Mouse (Mus musculus) intestine, postnatal 0 days (tissue): Measurements from ENCODE around the gene P2rx1. TPM values are rescaled to one million over a fixed set of nuclear protein-coding genes. Genes with fewer than 3 reads are reported as not detected.

Source experiments
- ATAC-seq: fragments of 200-750 bp; cut with Nextera tagmentation; 2 replicates; pipeline ENCODE4 v1.8.0; 2017; ENCODE audit warnings: mild to moderate bottlenecking, moderate TSS enrichment, moderate library complexity
- H3K27ac ChIP-seq: fragments of 300-500 bp; sonication (generic); 2 replicates; pipeline ENCODE4 v1.5.1; 2014; ENCODE audit warnings: mild to moderate bottlenecking, low read depth, low read length, moderate library complexity
- H3K27me3 ChIP-seq: fragments of 300-500 bp; sonication (generic); replicated peaks from 2 replicates; pipeline ENCODE4 v1.6.1; 2014; ENCODE audit warnings: low read length, mixed read lengths; ENCODE audit not compliant: control insufficient read depth, insufficient read depth
- H3K36me3 ChIP-seq: fragments of 300-500 bp; sonication (generic); 2 replicates; pipeline ENCODE4 v1.6.1; 2014; ENCODE audit warnings: mild to moderate bottlenecking, moderate library complexity; ENCODE audit not compliant: control insufficient read depth, insufficient read depth
- H3K4me1 ChIP-seq: fragments of 300-500 bp; sonication (generic); replicated peaks from 2 replicates; pipeline ENCODE4 v1.6.1; 2014; ENCODE audit warnings: antibody characterized with exemption, low read length, mixed read lengths; ENCODE audit not compliant: control insufficient read depth, insufficient read depth
- H3K4me2 ChIP-seq: fragments of 300-500 bp; sonication (generic); replicated peaks from 2 replicates; pipeline ENCODE4 v1.6.1; 2014; ENCODE audit warnings: low read depth, mild to moderate bottlenecking, moderate library complexity
- H3K4me3 ChIP-seq: fragments of 300-500 bp; sonication (generic); 2 replicates; pipeline ENCODE4 v1.5.1; 2014; ENCODE audit warnings: low read depth, low read length
- H3K9ac ChIP-seq: fragments of 300-500 bp; sonication (generic); 2 replicates; pipeline ENCODE4 v1.6.1; 2014; ENCODE audit warnings: mild to moderate bottlenecking, low read depth, low read length
- H3K9me3 ChIP-seq: fragments of 300-500 bp; sonication (generic); 2 replicates; pipeline ENCODE4 v1.6.1; 2016; ENCODE audit warnings: mixed run types; ENCODE audit not compliant: control insufficient read depth
- CTCF ChIP-seq: sonication (generic); IDR thresholded peaks from 2 replicates; pipeline ENCODE4 v1.5.1; 2016; ENCODE audit warnings: low read depth, mild to moderate bottlenecking, control low read depth, antibody characterized with exemption, moderate library complexity
- WGBS: fragments of 180-500 bp; shearing (Covaris S2); extraction: QIAGEN DNeasy Blood & Tissue Kit; methylation state at CpG from one replicate; pipeline ENCODE4 v1.1.7; 2014; 5-methylcytosine and 5-hydroxymethylcytosine counted together
- polyA plus RNA-seq: library from polyadenylated mRNA; unstranded; fragments of >200 nt; fragmentation: Nextera tagmentation; extraction: Ambion mirVana; gene quantifications from 2 replicates; pipeline ENCODE4 v1.2.1, GENCODE M21; 2015

The P2rx1 gene
- polyA plus RNA-seq, 1 experiment from 2014 or later = 3.4 TPM

DNA sequence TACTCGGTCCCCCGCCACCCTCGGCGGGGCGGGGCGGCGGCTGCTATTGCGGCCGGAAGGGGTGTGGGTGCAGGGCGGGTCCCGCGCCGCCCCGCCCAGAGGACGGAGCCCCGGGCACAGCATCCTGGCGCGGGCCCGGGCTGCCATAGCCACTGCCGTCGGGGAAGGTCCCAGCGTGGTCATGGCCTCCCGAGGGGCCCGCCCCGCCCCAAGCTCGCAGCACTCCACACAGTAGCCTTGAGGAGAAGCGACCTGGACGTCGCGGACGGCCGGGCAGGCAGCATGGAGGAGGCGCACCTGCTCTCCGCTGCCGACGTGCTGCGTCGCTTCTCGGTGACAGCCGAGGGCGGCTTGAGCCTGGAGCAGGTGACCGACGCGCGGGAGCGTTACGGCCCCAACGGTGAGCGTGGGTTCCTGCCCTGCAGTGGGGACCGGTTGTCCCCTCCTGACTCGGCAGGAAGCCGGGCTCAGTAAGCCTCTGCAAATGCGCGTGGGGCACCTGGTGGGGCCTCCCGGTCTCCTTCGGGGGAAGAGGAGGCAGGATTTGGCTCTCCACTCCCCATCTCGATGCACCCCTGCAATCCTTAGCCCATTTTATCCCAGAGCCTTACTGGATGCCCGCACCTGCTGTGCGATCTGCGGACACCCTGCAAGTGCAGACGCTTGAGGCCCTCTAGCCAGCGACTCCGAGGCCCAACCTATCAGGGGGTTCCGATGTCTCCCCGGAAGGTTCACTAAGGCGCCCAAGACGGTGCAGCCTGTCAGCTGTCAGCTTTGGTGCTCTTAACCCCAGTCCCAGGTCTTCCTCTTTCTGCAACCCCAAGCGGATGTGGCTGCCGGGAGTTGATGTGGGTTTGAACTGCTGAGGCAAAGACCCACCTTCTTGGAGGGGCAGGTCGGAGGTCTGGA is 37.6 kb upstream of the P2rx1 start, which contains the start of gene Atp2a3:
Gene Atp2a3 (plus strand): TSS at position 98 of the 909 bp plus-strand sequence.
- Histone ChIP-seq H3K9me3 (no peaks in the 10 kb centered on the region), H3K4me2 (peak within 1 kb of the TSS; percentile 66), H3K4me1 (peaks cover 8% of the 10 kb centered on the region), H3K4me3 (peak within 1 kb of the TSS; percentile 40), H3K36me3 (no peaks in the 10 kb centered on the region), H3K9ac (0 out of 2 replicates have a peak within 1 kb of the TSS, but pooled peaks have one; percentile 23), H3K27ac (0 out of 2 replicates have a peak within 1 kb of the TSS, but pooled peaks have one; percentile 2), H3K27me3 (0 out of 2 replicates have a peak, but pooled peaks cover 4% of the 10 kb centered on the region)
- WGBS = 7% methylated on average over 69 of the region's 70 CpGs
- ATAC-seq = peak; percentile 44; the same call in 1 of the 2 replicates
- no peak for TF ChIP-seq CTCF

DNA sequence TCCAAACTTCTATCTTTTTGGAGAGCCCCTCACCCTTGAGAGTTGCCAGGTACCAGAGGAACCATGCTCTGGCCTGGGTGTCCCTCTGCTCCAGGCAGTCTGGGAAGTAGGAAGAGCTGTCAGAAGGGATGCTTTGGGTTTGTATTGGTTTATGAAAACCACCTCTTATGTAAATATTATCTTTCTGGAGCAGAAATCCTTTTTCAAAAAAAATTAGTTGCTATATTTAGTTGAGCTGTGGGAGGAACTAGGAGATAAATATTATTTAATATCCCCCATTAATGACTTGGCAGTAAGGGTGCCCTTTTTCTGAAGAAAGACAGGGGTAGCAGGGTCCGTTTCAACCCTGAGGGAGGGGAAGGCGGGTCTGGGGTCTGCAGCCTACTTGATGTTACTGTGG is 36.5 kb upstream of the P2rx1 start:
- H3K27me3 ChIP-seq = 0 out of 2 replicates have a peak, but pooled peaks cover 4% of the 10 kb centered on the region
- peak overlapping the region; percentile 13; the same call in 1 of the 2 replicates for H3K4me2 ChIP-seq
- no peak overlapping the region for H3K4me3 ChIP-seq
- WGBS = 81% methylated on average over 2 of the region's 2 CpGs
- no peak overlapping the region for H3K9ac ChIP-seq
- H3K9me3 ChIP-seq = no peaks in the 10 kb centered on the region
- no peak for ATAC-seq
- no peak for TF ChIP-seq CTCF
- H3K4me1 ChIP-seq = peaks cover 8% of the 10 kb centered on the region
- no peak overlapping the region for H3K27ac ChIP-seq
- H3K36me3 ChIP-seq = no peaks in the 10 kb centered on the region

DNA sequence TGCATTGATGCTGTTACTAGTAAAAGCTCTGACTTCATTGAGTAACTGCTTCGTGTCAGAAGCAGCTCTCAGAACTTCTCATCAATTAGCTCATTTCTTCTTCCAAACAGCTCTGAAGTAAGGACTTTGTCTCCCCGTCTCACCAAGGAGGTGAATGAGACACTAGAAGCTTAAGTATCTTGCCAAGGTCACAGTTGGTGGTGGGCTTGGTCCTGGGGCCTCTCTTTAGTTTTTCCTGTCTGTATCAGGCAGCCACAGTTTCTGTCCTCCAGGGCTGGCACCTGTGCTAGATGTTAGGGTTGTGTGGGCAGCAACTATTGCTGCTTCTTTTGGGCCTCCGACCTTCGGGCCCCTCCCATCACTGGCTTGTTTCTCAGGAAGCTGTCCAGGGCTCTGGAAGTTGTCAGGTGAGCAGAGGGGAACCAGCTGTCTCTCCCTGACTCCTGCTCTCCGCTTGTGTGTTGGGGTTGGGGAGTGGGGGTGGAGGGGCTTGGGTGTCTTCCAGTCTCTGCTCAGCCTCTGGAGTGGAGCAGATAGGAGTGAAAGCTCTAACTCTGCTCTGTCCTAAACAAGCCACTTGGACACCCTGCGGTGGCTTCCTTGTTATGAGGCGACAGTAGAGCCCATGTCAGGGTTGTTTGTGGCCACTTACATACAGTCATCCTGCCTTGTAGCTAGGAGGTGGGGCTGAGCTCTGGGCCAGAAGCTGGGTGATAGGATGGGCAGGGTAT is 35.7 kb upstream of the P2rx1 start:
- no peak overlapping the region for H3K9ac ChIP-seq
- H3K27ac ChIP-seq = no peak overlapping the region
- H3K9me3 ChIP-seq = no peaks in the 10 kb centered on the region
- 0 out of 2 replicates have a peak, but pooled peaks cover 4% of the 10 kb centered on the region for H3K27me3 ChIP-seq
- peaks cover 8% of the 10 kb centered on the region for H3K4me1 ChIP-seq
- no peaks in the 10 kb centered on the region for H3K36me3 ChIP-seq
- 48% methylated on average over 7 of the region's 7 CpGs for WGBS
- H3K4me3 ChIP-seq = no peak overlapping the region
- ATAC-seq = no peak
- H3K4me2 ChIP-seq = peak overlapping the region; percentile 13
- TF ChIP-seq CTCF = no peak

- H3K4me3 ChIP-seq = no peak overlapping the region
Measured at GRCm38 (mm10) chr11:72963789-72964294, 35.1 kb upstream of the P2rx1 start.

DNA sequence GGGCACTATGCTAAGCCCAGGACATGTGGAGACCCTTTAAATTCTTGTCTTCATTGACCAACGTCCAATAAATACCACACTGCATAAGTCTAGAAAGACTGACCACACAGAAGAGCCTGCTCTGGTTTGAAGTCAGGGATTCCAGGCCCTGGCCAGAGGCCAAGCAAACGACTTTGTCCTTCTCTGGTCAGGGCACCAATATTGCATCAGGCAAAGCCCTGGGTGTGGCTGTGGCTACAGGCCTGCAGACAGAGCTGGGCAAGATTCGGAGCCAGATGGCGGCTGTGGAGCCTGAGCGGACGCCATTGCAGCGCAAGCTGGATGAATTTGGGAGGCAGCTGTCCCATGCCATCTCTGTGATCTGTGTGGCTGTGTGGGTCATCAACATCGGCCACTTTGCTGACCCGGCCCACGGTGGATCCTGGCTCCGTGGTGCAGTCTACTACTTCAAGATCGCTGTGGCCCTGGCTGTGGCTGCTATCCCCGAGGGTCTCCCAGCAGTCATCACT is 23.9 kb upstream of the P2rx1 start:
- 80% methylated on average over 13 of the region's 13 CpGs for WGBS
- Histone ChIP-seq H3K4me2 (no peak overlapping the region), H3K36me3 (no peaks in the 10 kb centered on the region), H3K27ac (no peak overlapping the region), H3K4me1 (no peaks in the 10 kb centered on the region), H3K27me3 (no peaks in the 10 kb centered on the region), H3K9ac (no peak overlapping the region), H3K9me3 (no peaks in the 10 kb centered on the region), H3K4me3 (no peak overlapping the region)
- ATAC-seq = no peak
- TF ChIP-seq CTCF = no peak

More at GRCm38 (mm10) chr11:72963789-72964294, 35.1 kb upstream of the P2rx1 start:
- no peak for TF ChIP-seq CTCF
- H3K27ac ChIP-seq = no peak overlapping the region
- 0 out of 2 replicates have a peak, but pooled peaks cover 4% of the 10 kb centered on the region for H3K27me3 ChIP-seq
- H3K36me3 ChIP-seq = no peaks in the 10 kb centered on the region
- no peak for ATAC-seq
- 64% methylated on average over 3 of the region's 3 CpGs for WGBS
- H3K4me2 ChIP-seq = peak overlapping the region; percentile 13; the same call in 1 of the 2 replicates
- H3K9me3 ChIP-seq = no peaks in the 10 kb centered on the region
- peaks cover 8% of the 10 kb centered on the region for H3K4me1 ChIP-seq
- H3K9ac ChIP-seq = no peak overlapping the region
